Mouse (Mus musculus) hindbrain, embryonic 10.5 days (tissue): ENCODE measurements around the gene Hamp2. TPM values are rescaled to one million over a fixed set of nuclear protein-coding genes. Genes with fewer than 3 reads are reported as not detected.

Source experiments
- DNase-seq: peaks from one replicate; pipeline ENCODE4 v3.0.0-alpha.2; 2017; ENCODE audit warnings: low spot score
- H3K27ac ChIP-seq: fragments of 300-500 bp; sonication (generic); 2 replicates; pipeline ENCODE4 v1.5.1; 2016; ENCODE audit warnings: mild to moderate bottlenecking, moderate library complexity
- H3K27me3 ChIP-seq: fragments of 300-500 bp; sonication (generic); 2 replicates; pipeline ENCODE4 v1.6.1; 2016; ENCODE audit warnings: mild to moderate bottlenecking; ENCODE audit not compliant: poor library complexity, insufficient read depth, severe bottlenecking
- H3K36me3 ChIP-seq: fragments of 300-500 bp; sonication (generic); 2 replicates; pipeline ENCODE4 v1.6.1; 2016; ENCODE audit warnings: mild to moderate bottlenecking, moderate library complexity
- H3K4me1 ChIP-seq: fragments of 300-500 bp; sonication (generic); replicated peaks from 2 replicates; pipeline ENCODE4 v1.6.1; 2016; ENCODE audit warnings: mild to moderate bottlenecking
- H3K4me3 ChIP-seq: fragments of 300-500 bp; sonication (generic); 2 replicates; pipeline ENCODE4 v1.5.1; 2016; ENCODE audit warnings: mild to moderate bottlenecking, moderate library complexity
- H3K9me3 ChIP-seq: fragments of 300-500 bp; sonication (generic); 2 replicates; pipeline ENCODE4 v1.6.1; 2016; ENCODE audit warnings: mild to moderate bottlenecking, moderate library complexity
- WGBS: fragments of 180-500 bp; shearing (Covaris S2); methylation state at CpG from one replicate; pipeline ENCODE4 v1.1.7; 2016; 5-methylcytosine and 5-hydroxymethylcytosine counted together
- polyA plus RNA-seq: library from polyadenylated mRNA; unstranded; fragments of >200 nt; fragmentation: Nextera tagmentation; extraction: Ambion mirVana; gene quantifications from 2 replicates; pipeline ENCODE4 v1.2.1, GENCODE M21; 2016

Hamp2 gene
- polyA plus RNA-seq, 1 experiment from 2014 or later, result not detected

DNA sequence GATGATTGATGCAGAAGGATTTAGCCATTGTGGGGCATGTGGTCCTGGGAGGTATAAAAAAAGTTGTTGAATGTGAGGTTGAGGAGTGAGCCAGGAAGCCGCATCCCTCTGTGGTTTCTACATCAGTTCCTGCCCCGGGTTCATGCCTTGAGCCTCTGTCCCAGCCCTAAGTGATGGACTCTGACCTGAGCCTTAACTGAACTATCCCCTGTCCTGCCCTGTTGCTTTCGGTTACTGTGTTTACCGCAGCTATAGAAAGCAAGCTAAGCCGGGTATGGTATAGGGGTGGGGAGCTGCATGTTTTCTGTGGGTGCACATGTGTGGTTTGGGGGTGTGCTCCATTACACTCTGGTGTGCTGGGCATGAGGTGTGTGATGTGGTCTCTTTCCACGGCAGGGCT is 14.7 kb downstream of the Hamp2 start:
- 83% methylated on average over 6 of the region's 6 CpGs for WGBS

DNA sequence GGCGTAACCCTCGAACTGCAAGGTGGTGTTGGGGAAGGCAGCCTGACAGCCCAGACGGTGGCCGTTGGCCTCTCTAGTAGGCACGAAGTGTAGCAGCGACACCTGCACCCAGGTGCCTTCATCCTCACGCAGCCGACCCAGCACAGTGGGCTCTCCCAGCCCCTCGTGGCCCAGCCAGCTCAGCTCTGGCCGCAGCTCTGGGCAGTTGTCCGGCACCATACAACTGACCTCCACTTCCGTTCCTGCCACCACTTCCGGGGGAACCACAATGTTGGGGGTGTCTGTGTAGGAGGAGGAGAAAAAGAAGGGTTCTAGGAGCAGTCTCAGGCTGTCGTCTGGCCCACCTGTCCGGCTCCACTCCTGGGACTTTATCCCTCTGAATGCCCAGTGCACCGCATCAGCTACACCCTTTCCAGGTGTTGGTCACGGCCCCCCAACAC is 15.5 kb downstream of the Hamp2 start:
- Histone ChIP-seq H3K4me1 (peaks cover 12% of the 10 kb centered on the region), H3K36me3 (no peaks in the 10 kb centered on the region), H3K4me3 (peak overlapping the region; percentile 48), H3K27me3 (peaks cover 9% of the 10 kb centered on the region; the same call in 1 of the 2 replicates), H3K27ac (no peak overlapping the region), H3K9me3 (no peaks in the 10 kb centered on the region)
- DNase-seq, result no peak
- 29% methylated on average over 16 of the region's 17 CpGs for WGBS

More for the DNA sequence above, 14.7 kb downstream of the Hamp2 start:
- no peak for DNase-seq
- peaks cover 9% of the 10 kb centered on the region; the same call in 1 of the 2 replicates for H3K27me3 ChIP-seq
- H3K4me3 ChIP-seq, result no peak overlapping the region
- H3K27ac ChIP-seq, result no peak overlapping the region
- H3K4me1 ChIP-seq, result peaks cover 12% of the 10 kb centered on the region
- no peaks in the 10 kb centered on the region for H3K36me3 ChIP-seq
- H3K9me3 ChIP-seq, result no peaks in the 10 kb centered on the region

DNA sequence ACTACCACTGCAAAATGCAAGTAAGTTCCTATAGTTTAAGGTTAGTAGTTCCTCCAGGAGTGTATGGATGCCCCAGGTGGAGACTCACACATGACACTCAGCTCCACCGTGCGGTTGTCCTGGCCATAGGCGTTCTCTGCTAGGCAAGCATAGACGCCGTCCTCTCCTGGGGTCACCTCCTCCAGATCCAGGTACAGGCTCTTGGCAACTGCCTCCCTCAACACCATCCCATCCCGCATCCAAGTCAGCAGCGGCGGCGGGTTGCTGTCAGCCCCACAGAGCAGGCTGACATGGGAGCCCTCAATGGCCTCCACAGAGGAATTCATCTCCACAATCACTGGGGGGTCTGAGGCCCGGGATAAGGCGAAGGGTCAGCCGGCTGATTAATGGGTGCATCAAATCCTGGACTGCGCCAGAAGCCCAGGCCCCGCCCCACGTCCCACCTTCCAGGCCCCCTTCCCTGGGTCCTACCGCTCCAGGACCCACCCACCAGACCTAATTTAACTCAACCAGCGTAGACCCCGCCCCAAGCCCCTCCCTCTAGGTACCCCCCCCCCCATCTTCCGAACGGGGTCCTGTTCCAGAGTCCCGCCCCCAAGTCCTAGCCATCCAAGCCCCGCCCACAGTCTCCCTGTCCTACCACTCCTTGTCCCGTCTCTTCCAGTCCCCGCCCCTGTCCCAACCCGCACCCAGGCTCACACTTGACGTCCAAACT is 16.0 kb downstream of the Hamp2 start:
- WGBS, result 2% methylated on average over 26 of the region's 26 CpGs
- peak overlapping the region; percentile 48 for H3K4me3 ChIP-seq
- H3K9me3 ChIP-seq, result no peaks in the 10 kb centered on the region
- H3K4me1 ChIP-seq, result peaks cover 12% of the 10 kb centered on the region
- DNase-seq, result peak; percentile 65
- peaks cover 9% of the 10 kb centered on the region; the same call in 1 of the 2 replicates for H3K27me3 ChIP-seq
- H3K36me3 ChIP-seq, result no peaks in the 10 kb centered on the region
- H3K27ac ChIP-seq, result no peak overlapping the region

DNA sequence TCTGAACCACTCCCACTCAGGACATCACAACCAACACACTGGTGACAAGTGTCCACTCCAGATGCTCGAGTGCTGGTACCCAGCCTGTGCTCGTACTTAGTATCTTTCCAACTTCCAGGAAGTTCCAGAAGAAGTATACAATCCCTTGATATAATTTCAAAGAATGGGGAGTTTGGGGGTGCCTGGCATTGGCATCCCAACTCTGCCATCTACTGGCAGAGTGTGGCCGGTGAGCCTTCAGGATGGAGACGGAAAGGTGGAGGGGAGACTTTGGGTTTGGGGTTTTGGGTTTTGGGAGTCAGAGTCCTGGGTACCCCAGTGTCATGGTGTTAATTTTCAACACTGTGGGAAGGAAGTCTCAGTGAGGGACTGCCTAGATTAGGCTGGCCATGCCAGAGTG is 20.4 kb downstream of the Hamp2 start:
- Histone ChIP-seq H3K36me3 (no peaks in the 10 kb centered on the region), H3K27ac (no peak overlapping the region), H3K4me3 (no peak overlapping the region), H3K27me3 (peaks cover 9% of the 10 kb centered on the region; the same call in 1 of the 2 replicates), H3K9me3 (no peaks in the 10 kb centered on the region), H3K4me1 (peaks cover 15% of the 10 kb centered on the region)
- DNase-seq, result no peak
- 54% methylated on average over 4 of the region's 4 CpGs for WGBS

DNA sequence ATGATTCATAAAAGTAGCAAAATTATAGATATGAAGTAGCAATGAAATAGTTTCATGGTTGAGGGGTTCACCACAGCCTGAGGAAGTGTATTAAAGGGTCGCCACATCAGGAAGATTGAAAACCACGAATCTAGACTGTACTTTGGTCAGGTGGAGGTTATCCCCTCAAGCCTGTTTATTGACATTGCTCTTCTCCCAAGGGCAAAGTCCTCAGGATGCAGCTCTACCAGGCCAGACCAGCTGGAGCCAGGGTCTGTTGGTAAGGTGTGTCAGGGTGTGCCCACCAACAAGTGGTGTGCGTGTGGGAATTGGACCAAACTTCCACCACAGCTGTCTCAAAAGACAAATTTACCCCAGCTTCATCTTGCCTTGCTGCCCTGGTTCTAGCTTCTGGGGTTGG is 29.3 kb downstream of the Hamp2 start:
- Histone ChIP-seq H3K4me3 (no peak overlapping the region), H3K4me1 (peaks cover 16% of the 10 kb centered on the region; the same call in 1 of the 2 replicates), H3K9me3 (no peaks in the 10 kb centered on the region), H3K27me3 (no peaks in the 10 kb centered on the region), H3K36me3 (no peaks in the 10 kb centered on the region), H3K27ac (no peak overlapping the region)
- 87% methylated on average over 3 of the region's 3 CpGs for WGBS
- DNase-seq, result no peak

DNA sequence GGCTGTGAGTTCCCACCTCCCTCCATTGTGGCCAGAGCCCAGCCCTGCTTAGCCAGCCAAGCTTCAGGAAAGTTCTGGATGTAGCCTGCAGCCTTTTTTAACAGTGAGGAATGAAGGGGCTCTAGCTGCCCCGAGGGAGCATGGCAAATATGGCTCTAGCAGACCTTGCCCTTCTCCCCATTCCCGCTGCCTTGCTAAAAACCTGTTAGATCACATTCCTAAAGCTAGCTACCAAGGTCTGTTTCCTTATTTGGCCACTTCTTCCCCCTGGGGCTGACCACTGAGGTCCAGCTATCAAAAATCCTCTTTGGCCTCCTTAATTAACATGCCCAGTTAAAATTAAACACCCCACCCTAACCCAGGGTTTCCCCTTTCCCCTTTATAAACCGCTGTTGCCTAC is 32.0 kb downstream of the Hamp2 start:
- Histone ChIP-seq H3K4me1 (peaks cover 14% of the 10 kb centered on the region; the same call in 1 of the 2 replicates), H3K9me3 (no peaks in the 10 kb centered on the region), H3K27me3 (no peaks in the 10 kb centered on the region), H3K27ac (peak overlapping the region; percentile 56), H3K36me3 (no peaks in the 10 kb centered on the region), H3K4me3 (no peak overlapping the region)
- WGBS, result 61% methylated on average over 3 of the region's 3 CpGs
- DNase-seq, result no peak

DNA sequence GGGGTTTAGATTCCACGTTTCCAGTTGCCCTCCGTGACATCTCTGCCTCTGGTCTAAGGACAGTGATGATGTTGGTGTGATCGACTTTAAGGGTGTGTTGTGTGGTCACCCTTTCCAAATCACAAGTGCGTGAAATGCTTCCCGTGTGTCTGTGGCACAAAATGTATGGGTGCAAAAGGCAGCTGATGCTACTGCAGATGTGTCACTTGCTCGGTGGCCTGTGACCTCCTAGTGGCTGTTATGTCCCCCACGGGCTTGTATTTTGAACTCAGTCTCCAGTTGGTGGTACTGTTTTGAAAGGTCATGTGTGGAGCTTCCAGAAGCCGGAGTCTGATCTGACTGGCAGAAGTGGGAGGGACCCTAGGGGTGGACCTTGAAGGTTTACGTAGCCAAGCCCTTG is 32.7 kb downstream of the Hamp2 start:
- H3K4me3 ChIP-seq, result no peak overlapping the region
- WGBS, result 85% methylated on average over 9 of the region's 9 CpGs

DNA sequence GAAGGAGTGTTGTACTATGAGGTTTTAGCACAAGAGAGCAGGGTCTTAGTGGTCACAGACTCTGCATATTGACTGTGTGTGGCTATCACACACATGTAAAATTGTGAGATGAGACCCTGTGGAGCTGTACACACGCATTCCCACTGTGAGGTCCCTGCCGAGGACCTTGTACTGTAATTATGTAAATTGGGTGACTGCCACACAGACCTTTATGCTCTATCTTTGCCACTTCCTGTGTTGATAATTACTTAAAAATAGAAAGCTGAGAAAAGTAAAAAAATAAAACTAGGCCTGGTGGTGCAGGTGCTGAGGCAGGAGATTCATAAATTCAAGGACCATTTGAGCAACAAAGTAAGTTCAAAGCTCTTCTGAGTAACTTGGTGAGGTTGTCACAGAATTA is 33.8 kb downstream of the Hamp2 start:
- H3K4me1 ChIP-seq, result peaks cover 9% of the 10 kb centered on the region; the same call in 1 of the 2 replicates
- no peaks in the 10 kb centered on the region for H3K36me3 ChIP-seq
- H3K27ac ChIP-seq, result no peak overlapping the region
- H3K4me3 ChIP-seq, result no peak overlapping the region
- no peak for DNase-seq
- WGBS, result 78% methylated on average over 2 of the region's 2 CpGs
- no peaks in the 10 kb centered on the region for H3K9me3 ChIP-seq
- no peaks in the 10 kb centered on the region for H3K27me3 ChIP-seq

More for the DNA sequence above, 32.7 kb downstream of the Hamp2 start:
- H3K27me3 ChIP-seq, result no peaks in the 10 kb centered on the region
- H3K4me1 ChIP-seq, result peaks cover 14% of the 10 kb centered on the region; the same call in 1 of the 2 replicates
- no peaks in the 10 kb centered on the region for H3K9me3 ChIP-seq
- H3K36me3 ChIP-seq, result no peaks in the 10 kb centered on the region
- DNase-seq, result no peak
- H3K27ac ChIP-seq, result no peak overlapping the region

DNA sequence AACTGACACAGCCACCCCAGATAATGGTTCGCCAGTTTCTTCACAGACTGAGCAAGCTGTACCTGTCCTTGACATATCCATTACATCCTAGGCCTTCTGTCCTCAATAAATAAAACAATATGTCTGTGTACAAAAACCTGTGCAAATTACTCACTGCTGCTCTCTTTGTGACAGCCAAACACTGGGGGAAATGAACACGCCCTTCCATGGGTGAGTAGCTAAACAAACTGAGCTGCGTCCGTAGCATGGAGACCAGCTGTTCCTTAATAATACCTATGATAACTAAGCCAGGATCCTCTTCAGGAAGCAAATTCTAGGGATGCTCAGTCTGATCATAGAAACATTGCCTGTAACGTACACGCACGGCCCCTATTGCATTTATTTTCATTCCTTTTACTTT is 35.7 kb downstream of the Hamp2 start:
- H3K9me3 ChIP-seq, result no peaks in the 10 kb centered on the region
- no peak overlapping the region for H3K27ac ChIP-seq
- WGBS, result 80% methylated on average over 7 of the region's 7 CpGs
- peaks cover 9% of the 10 kb centered on the region; the same call in 1 of the 2 replicates for H3K4me1 ChIP-seq
- H3K27me3 ChIP-seq, result no peaks in the 10 kb centered on the region
- no peak overlapping the region for H3K4me3 ChIP-seq
- H3K36me3 ChIP-seq, result no peaks in the 10 kb centered on the region
- DNase-seq, result no peak

DNA sequence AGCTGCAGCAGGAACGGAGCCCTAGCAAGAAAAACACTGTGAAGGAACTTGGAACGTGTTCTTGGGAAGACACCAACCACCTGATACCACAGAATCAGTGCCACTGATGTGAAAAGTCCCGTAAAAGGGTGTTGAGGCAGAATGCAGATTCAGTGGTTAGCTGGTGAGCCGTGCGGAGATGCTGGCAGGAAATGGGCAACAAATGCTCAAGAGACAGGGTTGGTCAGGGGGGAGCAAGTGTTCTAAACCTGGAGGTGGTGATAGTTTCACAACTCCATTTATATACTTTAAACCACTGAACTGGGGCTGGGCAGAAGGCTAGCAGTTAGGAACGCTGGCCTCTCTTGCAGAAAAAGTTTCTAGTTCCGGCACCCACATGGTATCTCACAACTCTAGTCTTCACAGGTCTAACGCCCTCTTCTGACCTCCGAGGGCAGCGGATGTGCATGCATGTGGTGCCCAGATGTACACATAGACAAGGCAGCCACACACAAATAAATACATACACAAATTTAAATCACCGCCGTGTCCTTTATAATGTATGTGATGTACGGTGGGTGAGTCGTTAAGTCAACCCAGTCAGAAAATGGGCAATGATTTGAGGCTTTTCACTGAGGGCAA is 36.8 kb downstream of the Hamp2 start:
- no peak for DNase-seq
- WGBS, result 86% methylated on average over 14 of the region's 14 CpGs
- Histone ChIP-seq H3K27me3 (no peaks in the 10 kb centered on the region), H3K4me3 (no peak overlapping the region), H3K4me1 (peaks cover 6% of the 10 kb centered on the region; the same call in 1 of the 2 replicates), H3K36me3 (no peaks in the 10 kb centered on the region), H3K27ac (no peak overlapping the region), H3K9me3 (no peaks in the 10 kb centered on the region)

DNA sequence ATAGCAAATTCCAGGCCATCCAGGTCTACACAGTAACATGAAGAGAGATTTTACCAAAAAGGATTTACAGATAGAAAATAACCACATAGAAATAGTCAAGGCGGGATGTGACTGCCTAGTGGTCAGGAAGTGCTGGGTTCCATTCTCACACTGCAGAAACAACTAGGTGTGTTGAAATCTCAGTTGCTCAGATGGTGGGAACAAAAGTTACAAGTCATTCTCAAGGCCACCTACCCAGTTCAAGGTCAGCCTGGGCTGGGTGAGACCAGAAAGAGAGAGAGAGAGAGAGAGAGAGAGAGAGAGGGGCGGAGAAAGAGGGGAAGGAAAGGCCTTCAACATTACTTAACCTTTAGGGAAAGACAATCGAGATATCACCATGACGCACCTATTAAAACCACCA is 37.6 kb downstream of the Hamp2 start:
- Histone ChIP-seq H3K9me3 (0 out of 2 replicates have a peak, but pooled peaks cover 4% of the 10 kb centered on the region), H3K36me3 (no peaks in the 10 kb centered on the region), H3K27ac (no peak overlapping the region), H3K4me1 (no peaks in the 10 kb centered on the region), H3K27me3 (no peaks in the 10 kb centered on the region), H3K4me3 (no peak overlapping the region)
- no peak for DNase-seq
- 89% methylated on average over 4 of the region's 4 CpGs for WGBS

DNA sequence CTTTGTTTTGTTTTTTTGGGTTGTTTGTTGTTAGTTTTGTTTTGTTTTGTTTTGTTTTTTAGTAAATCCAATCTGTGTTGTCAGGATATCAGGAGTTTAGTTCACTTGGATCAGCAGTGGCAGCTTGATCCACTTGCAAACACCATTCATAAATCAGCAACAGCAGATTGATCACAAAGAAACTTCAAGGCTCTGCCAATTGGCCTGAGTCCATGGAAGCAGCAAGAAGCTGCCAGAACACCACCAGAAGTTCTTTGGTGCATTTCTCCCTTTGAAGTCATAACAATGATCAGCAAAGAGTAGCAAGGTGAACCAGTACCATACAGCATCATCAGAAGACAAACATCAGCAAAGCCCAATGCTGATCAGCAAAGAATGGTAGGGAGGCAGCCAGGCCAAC is 40.4 kb downstream of the Hamp2 start:
- Histone ChIP-seq H3K27ac (no peak overlapping the region), H3K4me1 (no peaks in the 10 kb centered on the region), H3K36me3 (no peaks in the 10 kb centered on the region), H3K9me3 (0 out of 2 replicates have a peak, but pooled peaks cover 4% of the 10 kb centered on the region), H3K4me3 (no peak overlapping the region), H3K27me3 (no peaks in the 10 kb centered on the region)
- DNase-seq, result no peak

DNA sequence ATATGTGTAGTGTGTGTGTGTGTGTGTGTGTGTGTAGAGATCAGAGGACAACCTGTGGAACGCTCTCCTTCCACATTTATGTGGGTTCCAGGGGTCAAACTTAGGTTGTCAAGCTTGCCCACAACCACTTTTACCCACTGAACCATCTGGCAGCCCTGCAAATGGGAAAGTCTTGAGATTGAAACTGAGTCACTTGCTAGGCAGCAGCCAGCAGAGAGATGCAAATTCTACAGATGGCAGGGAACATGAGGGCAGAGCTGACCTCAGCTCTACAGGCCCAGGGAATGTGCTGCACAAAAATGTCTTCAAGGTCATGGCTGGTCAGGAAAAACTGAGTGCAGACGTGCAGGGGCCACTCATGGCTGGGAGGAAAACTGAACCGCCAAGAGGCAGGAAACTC is 43.1 kb downstream of the Hamp2 start:
- DNase-seq, result no peak
- Histone ChIP-seq H3K9me3 (0 out of 2 replicates have a peak, but pooled peaks cover 4% of the 10 kb centered on the region), H3K4me3 (no peak overlapping the region), H3K36me3 (no peaks in the 10 kb centered on the region), H3K27ac (no peak overlapping the region), H3K27me3 (no peaks in the 10 kb centered on the region), H3K4me1 (no peaks in the 10 kb centered on the region)
- 88% methylated on average over 3 of the region's 3 CpGs for WGBS
